Mouse (Mus musculus) forebrain, postnatal 0 days (tissue): Measurements from ENCODE around the gene D17H6S53E. TPM values are rescaled to one million over a fixed set of nuclear protein-coding genes. Genes with fewer than 3 reads are reported as not detected.

Source experiments
- ATAC-seq: fragments of 200-750 bp; cut with Nextera tagmentation; 2 replicates; pipeline ENCODE4 v1.8.0; 2017; ENCODE audit warnings: mild to moderate bottlenecking, moderate library complexity
- DNase-seq: peaks from one replicate; pipeline ENCODE4 v3.0.0-alpha.2; 2015
- H3K27ac ChIP-seq: fragments of 300-500 bp; sonication (generic); 2 replicates; pipeline ENCODE4 v1.5.1; 2014; ENCODE audit warnings: low read depth, mild to moderate bottlenecking, antibody characterized with exemption, low read length, moderate library complexity, mixed read lengths
- H3K27me3 ChIP-seq: fragments of 300-500 bp; sonication (generic); 2 replicates; pipeline ENCODE4 v1.6.1; 2014; ENCODE audit warnings: mild to moderate bottlenecking, low read length, mixed read lengths; ENCODE audit not compliant: insufficient read depth
- H3K36me3 ChIP-seq: fragments of 300-500 bp; sonication (generic); 2 replicates; pipeline ENCODE4 v1.6.1; 2014; ENCODE audit warnings: mild to moderate bottlenecking, moderate library complexity; ENCODE audit not compliant: insufficient read depth
- H3K4me1 ChIP-seq: fragments of 300-500 bp; sonication (generic); 2 replicates; pipeline ENCODE4 v1.6.1; 2014; ENCODE audit warnings: antibody characterized with exemption; ENCODE audit not compliant: insufficient read depth
- H3K4me2 ChIP-seq: fragments of 300-500 bp; sonication (generic); 2 replicates; pipeline ENCODE4 v1.6.1; 2014; ENCODE audit warnings: low read depth, mild to moderate bottlenecking, moderate library complexity
- H3K4me3 ChIP-seq: fragments of 300-500 bp; sonication (generic); 2 replicates; pipeline ENCODE4 v1.5.1; 2014; ENCODE audit warnings: low read depth, low read length, mixed read lengths
- H3K9ac ChIP-seq: fragments of 300-500 bp; sonication (generic); 2 replicates; pipeline ENCODE4 v1.6.1; 2014; ENCODE audit warnings: mild to moderate bottlenecking
- H3K9me3 ChIP-seq: fragments of 300-500 bp; sonication (generic); 2 replicates; pipeline ENCODE4 v1.6.1; 2016; ENCODE audit warnings: low read length
- CTCF ChIP-seq: sonication (generic); IDR thresholded peaks from 2 replicates; pipeline ENCODE4 v1.5.1; 2016; ENCODE audit warnings: antibody characterized with exemption, control low read depth, low read depth
- whole genome bisulfite sequencing: fragments of 180-500 bp; shearing (Covaris S2); extraction: QIAGEN DNeasy Blood & Tissue Kit; methylation state at CpG from one replicate; pipeline ENCODE4 v1.1.7; 2014; 5-methylcytosine and 5-hydroxymethylcytosine counted together
- polyA plus RNA-seq: library from polyadenylated mRNA; unstranded; fragments of >200 nt; fragmentation: Nextera tagmentation; extraction: Ambion mirVana; gene quantifications from 2 replicates; pipeline ENCODE4 v1.2.1, GENCODE M21; 2015
- total RNA-seq: library from RNA; depleted of rRNA; stranded (reverse); fragments of >200 nt; gene quantifications from 2 replicates; pipeline ENCODE4 v1.2.3, GENCODE M21; 2014

Gene D17H6S53E
- total and polyA plus RNA-seq, 2 experiments from 2014 or later = 8.0 to 15.3 TPM

DNA sequence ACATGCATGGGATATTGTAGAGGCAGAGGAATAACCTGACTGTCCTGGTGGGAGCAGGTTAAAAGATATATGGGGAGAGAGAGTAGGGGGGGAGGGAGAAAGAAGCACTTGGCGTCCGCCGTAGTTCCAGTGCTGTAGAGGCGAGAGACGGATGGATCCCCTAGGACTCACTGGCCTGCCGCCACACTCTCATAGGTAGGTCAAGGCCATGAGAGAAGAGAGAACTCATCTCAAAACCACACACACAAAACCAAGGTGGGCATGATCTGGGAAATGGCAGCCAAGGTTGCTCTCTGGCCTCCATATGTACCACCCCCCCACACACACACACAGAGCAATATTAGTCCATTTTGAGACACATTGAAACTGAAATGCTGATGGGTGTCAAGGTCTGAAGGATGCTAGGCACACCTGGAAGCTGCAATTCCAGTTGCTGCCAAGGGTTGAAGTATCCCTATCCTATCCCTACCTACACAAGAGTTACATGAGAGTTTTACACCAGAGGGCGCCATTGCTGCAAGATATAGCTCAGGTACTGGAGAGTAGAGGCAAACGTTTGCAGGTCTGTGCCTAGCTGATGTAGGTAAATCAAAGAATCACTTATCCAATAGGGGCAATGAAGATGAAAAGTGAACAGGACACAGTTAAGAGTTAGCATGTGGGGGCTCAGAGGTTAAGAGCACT is 40.3 kb downstream of the D17H6S53E start:
- no peak overlapping the region for H3K9ac ChIP-seq
- 68% methylated on average over 8 of the region's 8 CpGs for WGBS
- peak overlapping the region; percentile 53 for H3K4me2 ChIP-seq
- H3K4me3 ChIP-seq = no peak overlapping the region; the same call in 1 of the 2 replicates
- no peaks in the 10 kb centered on the region for H3K27me3 ChIP-seq
- TF ChIP-seq CTCF = peak; percentile 82
- peaks cover 17% of the 10 kb centered on the region for H3K4me1 ChIP-seq
- no peak for ATAC-seq
- peak overlapping the region; percentile 93 for H3K27ac ChIP-seq
- H3K9me3 ChIP-seq = no peaks in the 10 kb centered on the region
- peaks cover 12% of the 10 kb centered on the region for H3K36me3 ChIP-seq
- peak; percentile 86 for DNase-seq

DNA sequence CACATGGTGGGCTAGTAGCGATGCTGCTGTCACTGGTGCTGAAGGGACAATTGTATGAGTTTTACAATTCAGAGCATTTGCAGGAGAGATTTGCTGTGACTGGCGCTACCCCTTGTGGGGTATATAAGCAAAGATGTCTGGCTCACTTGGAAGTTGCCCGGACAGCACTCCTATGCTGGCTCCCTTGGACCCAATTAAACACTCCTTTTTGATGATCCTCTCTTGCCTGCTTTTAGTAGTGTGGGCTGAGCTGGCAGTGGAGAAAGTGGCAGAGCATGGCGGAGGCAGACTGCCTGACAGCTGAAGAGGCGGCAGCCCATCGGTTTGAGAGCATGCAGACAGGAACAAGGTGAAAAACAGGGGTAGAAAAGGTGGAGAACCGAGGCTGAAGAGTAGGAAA is 41.6 kb downstream of the D17H6S53E start:
- Histone ChIP-seq H3K4me1 (peaks cover 10% of the 10 kb centered on the region), H3K9ac (no peak overlapping the region), H3K27ac (no peak overlapping the region), H3K27me3 (no peaks in the 10 kb centered on the region), H3K4me3 (no peak overlapping the region), H3K9me3 (no peaks in the 10 kb centered on the region), H3K4me2 (no peak overlapping the region), H3K36me3 (0 out of 2 replicates have a peak, but pooled peaks cover 1% of the 10 kb centered on the region)
- TF ChIP-seq CTCF = no peak
- DNase-seq (no peak), ATAC-seq (no peak)
- WGBS = 86% methylated on average over 7 of the region's 7 CpGs

DNA sequence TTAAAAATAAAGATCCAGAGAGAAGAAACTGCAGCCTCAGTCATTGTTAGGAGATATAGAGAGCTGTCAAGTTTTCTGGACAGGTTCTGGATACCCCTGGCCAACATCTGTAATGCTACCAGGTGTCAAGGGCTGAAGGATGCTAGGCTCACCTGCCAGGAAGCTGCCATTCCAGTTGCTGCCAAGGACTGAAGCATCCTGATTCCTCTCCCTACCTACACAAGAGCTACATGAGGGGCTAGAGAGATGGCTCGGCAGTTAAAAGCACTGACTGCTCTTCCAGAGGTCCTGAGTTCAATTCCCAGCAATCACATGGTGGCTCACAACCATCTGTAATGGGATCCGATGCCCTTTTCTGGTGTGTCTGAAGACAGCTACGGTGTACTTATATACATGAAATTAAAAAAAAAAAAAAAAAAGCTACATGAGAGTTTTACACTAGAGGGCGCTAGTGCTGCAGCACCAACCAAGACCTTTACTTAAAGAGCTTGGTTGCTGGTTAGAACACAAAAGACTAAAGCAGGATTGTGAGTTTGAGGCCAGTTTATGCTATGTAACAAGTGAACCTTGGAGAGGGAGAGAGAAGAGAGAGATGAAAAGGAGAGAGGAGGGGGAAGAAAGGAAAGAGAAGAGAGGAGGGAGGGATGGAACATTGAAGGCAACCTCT is 42.5 kb downstream of the D17H6S53E start:
- peaks cover 8% of the 10 kb centered on the region for H3K4me1 ChIP-seq
- DNase-seq (peak; percentile 83), ATAC-seq (no peak)
- H3K9ac ChIP-seq = no peak overlapping the region
- H3K27me3 ChIP-seq = no peaks in the 10 kb centered on the region
- peak; percentile 78 for TF ChIP-seq CTCF
- no peak overlapping the region for H3K4me2 ChIP-seq
- H3K36me3 ChIP-seq = no peaks in the 10 kb centered on the region
- H3K27ac ChIP-seq = peak overlapping the region; percentile 9; the same call in 1 of the 2 replicates
- WGBS = 22% methylated on average over 4 of the region's 4 CpGs
- H3K9me3 ChIP-seq = no peaks in the 10 kb centered on the region
- no peak overlapping the region for H3K4me3 ChIP-seq

DNA sequence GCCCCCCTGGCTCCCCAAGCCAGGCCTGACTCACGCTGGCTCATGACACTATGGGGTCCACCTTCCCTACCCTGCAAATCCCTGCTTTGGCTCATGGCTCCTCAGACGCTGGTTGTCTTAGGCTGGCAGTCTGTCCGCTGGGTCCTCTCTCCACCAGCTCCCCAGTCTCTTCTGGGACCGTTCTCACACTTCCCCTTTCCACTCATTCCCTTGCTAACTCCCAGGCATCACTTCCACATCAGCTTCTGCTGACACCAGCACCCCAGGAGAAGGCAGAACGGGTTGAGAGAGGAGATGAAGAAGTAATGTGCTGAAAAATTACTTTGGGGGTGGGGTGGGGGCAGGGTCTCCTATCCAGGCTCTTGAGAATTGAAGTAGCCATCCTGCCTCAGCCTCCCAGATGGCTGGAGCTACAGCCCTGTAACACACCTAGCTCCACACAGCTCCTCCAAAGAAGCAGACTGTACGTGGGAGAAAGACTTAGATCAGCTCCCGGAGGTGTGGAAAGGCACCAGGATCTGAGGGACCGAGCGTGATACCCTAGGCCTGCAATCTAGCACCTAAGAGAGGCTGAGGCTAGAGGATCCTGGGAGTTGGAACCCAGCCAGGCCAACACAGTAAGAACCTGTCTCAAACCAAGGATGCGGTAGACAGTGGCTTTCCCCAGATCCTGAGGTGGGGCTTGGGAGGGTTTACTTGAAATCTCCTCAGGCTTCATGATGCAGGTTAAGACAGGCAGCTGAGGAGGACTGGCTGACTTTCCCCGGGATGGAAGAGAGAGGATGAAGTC is 46.5 kb downstream of the D17H6S53E start:
- H3K4me2 ChIP-seq = no peak overlapping the region
- no peaks in the 10 kb centered on the region for H3K4me1 ChIP-seq
- H3K27me3 ChIP-seq = no peaks in the 10 kb centered on the region
- no peak for TF ChIP-seq CTCF
- no peak for ATAC-seq
- H3K4me3 ChIP-seq = no peak overlapping the region
- no peak overlapping the region for H3K27ac ChIP-seq
- WGBS = 69% methylated on average over 11 of the region's 11 CpGs
- H3K36me3 ChIP-seq = no peaks in the 10 kb centered on the region
- DNase-seq = no peak
- H3K9me3 ChIP-seq = no peaks in the 10 kb centered on the region
- H3K9ac ChIP-seq = no peak overlapping the region

DNA sequence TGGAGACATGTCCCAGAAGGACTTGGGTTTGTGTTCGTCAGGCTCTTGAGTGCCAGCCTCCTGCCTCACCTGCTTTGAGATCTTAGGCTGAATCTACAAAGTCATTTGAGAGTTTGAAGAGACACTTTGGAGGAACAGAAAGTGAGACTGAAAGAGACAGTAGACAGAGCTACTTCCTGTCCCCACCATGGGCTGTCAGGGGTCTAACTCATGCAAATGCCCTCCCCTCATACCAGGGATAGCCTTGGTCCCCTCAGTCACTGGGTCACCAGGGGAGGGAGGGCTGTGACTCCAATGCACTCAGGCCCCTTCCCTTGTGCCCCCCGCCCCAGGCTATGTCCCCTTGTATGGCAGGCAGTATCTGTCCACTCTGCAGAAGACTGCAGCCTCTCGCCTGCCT is 47.2 kb downstream of the D17H6S53E start:
- H3K4me2 ChIP-seq = no peak overlapping the region
- no peak for ATAC-seq
- TF ChIP-seq CTCF = no peak
- no peaks in the 10 kb centered on the region for H3K4me1 ChIP-seq
- no peak overlapping the region for H3K27ac ChIP-seq
- 68% methylated on average over 3 of the region's 3 CpGs for WGBS
- H3K36me3 ChIP-seq = no peaks in the 10 kb centered on the region
- no peak overlapping the region for H3K9ac ChIP-seq
- no peak for DNase-seq
- no peaks in the 10 kb centered on the region for H3K9me3 ChIP-seq
- no peak overlapping the region for H3K4me3 ChIP-seq
- no peaks in the 10 kb centered on the region for H3K27me3 ChIP-seq

DNA sequence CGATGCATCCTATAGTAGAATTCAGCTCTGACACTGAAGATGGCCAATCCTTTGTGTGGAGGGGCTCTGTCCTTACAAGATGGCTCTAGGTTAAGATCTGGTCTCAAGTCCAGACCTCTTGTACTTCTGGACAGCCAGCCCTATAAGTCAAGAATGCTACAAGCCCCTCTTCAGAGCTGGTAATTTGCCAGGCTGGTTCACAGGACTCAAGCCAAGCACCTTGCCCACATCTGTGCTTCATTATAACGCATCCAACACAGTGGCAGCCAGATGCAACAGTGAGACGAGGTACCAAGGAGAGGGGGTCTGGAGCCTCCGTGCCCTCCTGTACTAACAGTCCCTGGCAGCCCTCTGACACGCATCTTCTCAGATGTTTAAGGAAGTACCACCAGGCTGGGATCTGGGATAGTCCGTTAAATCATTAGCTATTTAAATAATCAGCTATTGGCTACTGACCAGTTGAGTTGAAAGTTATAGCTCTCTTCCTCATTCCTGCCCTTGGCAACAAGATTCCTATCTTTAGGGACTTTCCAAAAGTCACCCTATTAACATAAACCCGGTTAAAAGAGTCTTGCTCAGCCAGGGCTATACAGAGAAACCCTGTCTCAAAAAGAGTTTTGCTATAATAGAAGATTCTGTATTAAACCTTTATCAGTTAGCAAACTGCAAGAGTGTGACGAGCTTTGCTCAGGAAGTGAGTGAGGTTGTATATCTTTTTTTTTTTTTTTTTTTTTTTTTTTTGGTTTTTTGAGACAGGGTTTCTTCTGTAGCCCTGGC is 48.2 kb downstream of the D17H6S53E start:
- Histone ChIP-seq H3K4me1 (no peaks in the 10 kb centered on the region), H3K36me3 (no peaks in the 10 kb centered on the region), H3K27me3 (no peaks in the 10 kb centered on the region), H3K27ac (no peak overlapping the region), H3K9me3 (no peaks in the 10 kb centered on the region), H3K9ac (no peak overlapping the region), H3K4me2 (no peak overlapping the region), H3K4me3 (no peak overlapping the region)
- 69% methylated on average over 8 of the region's 8 CpGs for WGBS
- ATAC-seq (no peak), DNase-seq (no peak)
- TF ChIP-seq CTCF = no peak
